Mouse (Mus musculus): Measurements from ENCODE around the gene Tmem234.

GRCm38 (mm10) chr4:129617121-129617641, 16.7 kb downstream of the Tmem234 start:
- TF ChIP-seq GATA1 (IDR thresholded peaks at IDR 0.05; ENCODE audit: low read length) (no peak), TAL1 (IDR thresholded peaks at IDR 0.05; ENCODE audit: low read length) (no peak)
